ENCODE assay signal across 8 mouse cellular contexts in genomic region chr2:31974809-31975371, GRCm38 (mm10). TPM values are rescaled to one million over a fixed set of nuclear protein-coding genes. Genes with fewer than 3 reads are reported as not detected.
DNase-seq lines count a peak whose midpoint lies in the region; ATAC-seq and TF ChIP-seq lines count a peak whose summit lies in the region.

No protein-coding gene starts in this region.

- H3K4me1 ChIP-seq in lung, postnatal 0 days (ENCODE audit: insufficient read depth, low read depth, low read length), result peaks cover 7% of the 10 kb centered on the region
- H3K4me1 ChIP-seq in embryonic facial prominence, embryonic 11.5 days (ENCODE audit: control insufficient read depth, insufficient read depth, low read length), result no peaks in the 10 kb centered on the region
- H3K4me1 ChIP-seq in intestine, postnatal 0 days (replicated peaks; ENCODE audit: control insufficient read depth, insufficient read depth, low read length), result no peaks in the 10 kb centered on the region
- peaks cover 2% of the 10 kb centered on the region; the same call in 1 of the 2 replicates for H3K4me1 ChIP-seq in olfactory bulb, adult 2 months (ENCODE audit: control insufficient read depth, insufficient read depth, low read length)

- 9% methylated on average over 13 of the region's 13 CpGs for WGBS in lung, postnatal 0 days
- 10% methylated on average over 13 of the region's 13 CpGs for WGBS in embryonic facial prominence, embryonic 11.5 days
- 8% methylated on average over 13 of the region's 13 CpGs for WGBS in intestine, postnatal 0 days
- 9% methylated on average over 13 of the region's 13 CpGs for WGBS in olfactory bulb, adult 2 months

- H3K4me3 ChIP-seq in lung, postnatal 0 days (ENCODE audit: low read depth, low read length), result peak overlapping the region; percentile 89
- H3K4me3 ChIP-seq in embryonic facial prominence, embryonic 11.5 days (ENCODE audit: low read depth, low read length), result peak overlapping the region; percentile 99
- H3K4me3 ChIP-seq in intestine, postnatal 0 days (ENCODE audit: low read depth, low read length), result peak overlapping the region; percentile 73
- H3K4me3 ChIP-seq in olfactory bulb, adult 2 months (ENCODE audit: insufficient read depth, low read depth, low read length), result peak overlapping the region; percentile 93

- peaks cover 8% of the 10 kb centered on the region; the same call in 1 of the 2 replicates for H3K36me3 ChIP-seq in lung, postnatal 0 days (ENCODE audit: insufficient read depth, low read length)
- H3K36me3 ChIP-seq in embryonic facial prominence, embryonic 11.5 days (replicated peaks; ENCODE audit: control insufficient read depth, insufficient read depth, low read depth, low read length), result peaks cover 11% of the 10 kb centered on the region; the same call in 1 of the 2 replicates
- H3K36me3 ChIP-seq in intestine, postnatal 0 days (ENCODE audit: control insufficient read depth, insufficient read depth), result peaks cover 31% of the 10 kb centered on the region

- ATAC-seq in lung, postnatal 0 days, result no peak
- ATAC-seq in embryonic facial prominence, embryonic 11.5 days (replicated peaks; ENCODE audit: insufficient number of reproducible peaks, low FRiP score, low TSS enrichment, low read depth), result no peak
- ATAC-seq in intestine, postnatal 0 days, result no peak

- H3K27ac ChIP-seq in lung, postnatal 0 days (ENCODE audit: low read length), result peak overlapping the region; percentile 81
- no peak overlapping the region for H3K27ac ChIP-seq in embryonic facial prominence, embryonic 11.5 days (replicated peaks; ENCODE audit: low read depth, low read length)
- H3K27ac ChIP-seq in intestine, postnatal 0 days (ENCODE audit: low read depth, low read length), result peak overlapping the region; percentile 51
- H3K27ac ChIP-seq in olfactory bulb, adult 2 months (ENCODE audit: insufficient read depth, low read depth, low read length), result 0 out of 2 replicates have a peak overlapping the region, but pooled peaks have one; percentile 35

- DNase-seq in lung, postnatal 0 days (ENCODE audit: low spot score), result no peak
- no peak for DNase-seq in lung, postnatal 36 days
- DNase-seq in embryonic facial prominence, embryonic 11.5 days (ENCODE audit: low spot score), result no peak
- DNase-seq in cerebellum, adult 11 months, result no peak
- no peak for DNase-seq in frontal cortex, postnatal 14 days (ENCODE audit: low spot score in 2 of 2)
- no peak for DNase-seq in kidney, adult 8-10 months

- no peaks in the 10 kb centered on the region for H3K27me3 ChIP-seq in lung, postnatal 0 days (replicated peaks; ENCODE audit: insufficient read depth, low read length)
- H3K27me3 ChIP-seq in embryonic facial prominence, embryonic 11.5 days (ENCODE audit: control insufficient read depth, insufficient read depth, low read length), result no peaks in the 10 kb centered on the region
- no peaks in the 10 kb centered on the region for H3K27me3 ChIP-seq in intestine, postnatal 0 days (replicated peaks; ENCODE audit: control insufficient read depth, insufficient read depth, low read length)

- no peaks in the 10 kb centered on the region for H3K9me3 ChIP-seq in lung, postnatal 0 days (ENCODE audit: low read length)
- no peaks in the 10 kb centered on the region for H3K9me3 ChIP-seq in embryonic facial prominence, embryonic 11.5 days (replicated peaks; ENCODE audit: control insufficient read depth, low read length)
- no peaks in the 10 kb centered on the region for H3K9me3 ChIP-seq in intestine, postnatal 0 days (ENCODE audit: control insufficient read depth)

- peak overlapping the region; percentile 99 for H3K9ac ChIP-seq in lung, postnatal 0 days (replicated peaks; ENCODE audit: low read depth)
- peak overlapping the region; percentile 94 for H3K9ac ChIP-seq in embryonic facial prominence, embryonic 11.5 days (replicated peaks; ENCODE audit: low read length)
- H3K9ac ChIP-seq in intestine, postnatal 0 days (ENCODE audit: low read depth, low read length), result peak overlapping the region; percentile 89

- no peak for TF ChIP-seq EP300 in lung, postnatal 0 days (IDR thresholded peaks at IDR 0.05)

- peak overlapping the region; percentile 94 for H3K4me2 ChIP-seq in lung, postnatal 0 days (replicated peaks; ENCODE audit: low read depth, low read length)
- H3K4me2 ChIP-seq in embryonic facial prominence, embryonic 11.5 days (ENCODE audit: low read depth, low read length), result peak overlapping the region; percentile 70
- peak overlapping the region; percentile 78 for H3K4me2 ChIP-seq in intestine, postnatal 0 days (replicated peaks; ENCODE audit: low read depth)

- no peak for TF ChIP-seq CTCF in lung, postnatal 0 days (IDR thresholded peaks at IDR 0.05)
- TF ChIP-seq CTCF in intestine, postnatal 0 days (IDR thresholded peaks at IDR 0.05; ENCODE audit: low read depth), result no peak
- TF ChIP-seq CTCF in olfactory bulb, adult 2 months (IDR thresholded peaks at IDR 0.05; ENCODE audit: insufficient read depth, low read depth, low read length), result no peak

- TF ChIP-seq POLR2A in olfactory bulb, adult 2 months (IDR thresholded peaks at IDR 0.05; ENCODE audit: insufficient read depth, low read depth, low read length), result no peak

RNA-seq across cellular contexts. Expression of gene Nup214, which starts 0.7 kb away (rescaled TPM):
- 57.1 and 65.6 TPM in 2 replicates for polyA plus RNA-seq in lung, postnatal 0 days (2015; fragmentation: Nextera tagmentation; extraction: Ambion mirVana)
- polyA plus RNA-seq in embryonic facial prominence, embryonic 11.5 days (2014; fragmentation: Nextera tagmentation; extraction: Ambion mirVana), result 74.7 and 78.2 TPM in 2 replicates
- polyA plus RNA-seq in intestine, postnatal 0 days (2015; fragmentation: Nextera tagmentation; extraction: Ambion mirVana), result 31.3 and 37.2 TPM in 2 replicates
- polyA plus RNA-seq in olfactory bulb, adult 2 months (2012; ENCODE audit: insufficient read depth, insufficient read length, low replicate concordance, missing spikeins), result not detected in 2 replicates

RNA-seq across cellular contexts. Expression of gene Aif1l, which starts 25.0 kb away (rescaled TPM):
- 11.7 and 12.6 TPM in 2 replicates for polyA plus RNA-seq in lung, postnatal 0 days (2015; fragmentation: Nextera tagmentation; extraction: Ambion mirVana)
- polyA plus RNA-seq in embryonic facial prominence, embryonic 11.5 days (2014; fragmentation: Nextera tagmentation; extraction: Ambion mirVana), result 83.5 and 84.3 TPM in 2 replicates
- 8.1 and 8.2 TPM in 2 replicates for polyA plus RNA-seq in intestine, postnatal 0 days (2015; fragmentation: Nextera tagmentation; extraction: Ambion mirVana)
- not detected in 2 replicates for polyA plus RNA-seq in olfactory bulb, adult 2 months (2012; ENCODE audit: insufficient read depth, insufficient read length, low replicate concordance, missing spikeins)
